13 mouse cellular contexts compared by ENCODE assay signal in the genomic region with DNA sequence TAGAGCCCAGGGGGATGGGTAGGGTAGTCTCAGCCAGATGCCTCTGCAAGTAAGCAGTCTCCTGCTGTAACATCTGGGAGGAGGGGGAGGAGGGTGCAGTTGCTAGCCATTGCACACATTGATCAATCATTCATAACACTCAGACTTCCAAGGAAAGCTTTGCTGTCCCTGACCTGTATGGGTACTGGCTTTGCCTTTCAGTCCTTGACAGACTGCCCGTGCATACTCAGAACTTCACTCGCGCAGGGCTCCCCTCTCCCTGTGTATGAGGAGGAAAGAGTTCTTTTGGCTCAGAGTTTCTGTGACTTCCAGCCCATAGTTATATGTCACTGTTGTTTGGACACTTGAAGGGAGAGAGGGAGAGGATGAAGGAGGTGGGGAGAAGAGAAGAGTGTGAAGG.
"Had no signal": no experiment of that assay in that cellular context is flagged by ENCODE, and none has a peak within 500 bp of the region (broad histone marks: within the 10 kb centered on the region; RNA-seq: fewer than 3 reads in every experiment).

No protein-coding gene starts in this region.

- ATAC-seq: liver, embryonic 12.5 days; midbrain, embryonic 16.5 days had no signal

- H3K27me3 ChIP-seq: limb, embryonic 15.5 days; liver, embryonic 12.5 days; midbrain, embryonic 12.5 days; neural tube, embryonic 13.5 days had no signal

- DNase-seq: kidney, adult 8-10 months; kidney, postnatal 25 days; layer of hippocampus, postnatal 36 days; retina, postnatal 1 day; right cerebral cortex, postnatal 4 days; spleen, adult 18-20 months; thymus, adult 18-20 months; thymus, postnatal 14 days had no signal

- H3K9me3 ChIP-seq: limb, embryonic 15.5 days; liver, embryonic 12.5 days; midbrain, embryonic 12.5 days; neural tube, embryonic 13.5 days had no signal

- H3K4me1 ChIP-seq: limb, embryonic 15.5 days; liver, embryonic 12.5 days; midbrain, embryonic 12.5 days; neural tube, embryonic 13.5 days had no signal

- H3K4me3 ChIP-seq: limb, embryonic 15.5 days; liver, embryonic 12.5 days; midbrain, embryonic 12.5 days; neural tube, embryonic 13.5 days had no signal

- H3K9ac ChIP-seq: limb, embryonic 15.5 days; liver, embryonic 12.5 days; midbrain, embryonic 12.5 days; neural tube, embryonic 13.5 days had no signal

- H3K27ac ChIP-seq: limb, embryonic 15.5 days; liver, embryonic 12.5 days; midbrain, embryonic 12.5 days; neural tube, embryonic 13.5 days had no signal

- H3K4me2 ChIP-seq: limb, embryonic 15.5 days; liver, embryonic 12.5 days; midbrain, embryonic 12.5 days; neural tube, embryonic 13.5 days had no signal

- H3K36me3 ChIP-seq: limb, embryonic 15.5 days; liver, embryonic 12.5 days; midbrain, embryonic 12.5 days; neural tube, embryonic 13.5 days had no signal
